Mouse (Mus musculus) lung, embryonic 14.5 days (tissue): ENCODE measurements around the gene 1110051M20Rik. TPM values are rescaled to one million over a fixed set of nuclear protein-coding genes. Genes with fewer than 3 reads are reported as not detected.

Experiments used
- ATAC-seq: fragments of 200-750 bp; cut with Nextera tagmentation; 2 replicates; pipeline ENCODE4 v1.8.0; 2017; ENCODE audit warnings: mild to moderate bottlenecking, moderate TSS enrichment, moderate library complexity; ENCODE audit not compliant: insufficient read depth
- DNase-seq: peaks from one replicate; pipeline ENCODE4 v3.0.0-alpha.2; 2015
- H3K27ac ChIP-seq: fragments of 300-500 bp; sonication (generic); 2 replicates; pipeline ENCODE4 v1.5.1; 2014; ENCODE audit warnings: low read depth, mild to moderate bottlenecking, moderate library complexity
- H3K27me3 ChIP-seq: fragments of 300-500 bp; sonication (generic); 2 replicates; pipeline ENCODE4 v1.6.1; 2014; ENCODE audit warnings: low read length, control low read depth; ENCODE audit not compliant: insufficient read depth
- H3K36me3 ChIP-seq: fragments of 300-500 bp; sonication (generic); 2 replicates; pipeline ENCODE4 v1.6.1; 2014; ENCODE audit warnings: control low read depth; ENCODE audit not compliant: insufficient read depth
- H3K4me1 ChIP-seq: fragments of 300-500 bp; sonication (generic); 2 replicates; pipeline ENCODE4 v1.6.1; 2014; ENCODE audit warnings: antibody characterized with exemption, control low read depth; ENCODE audit not compliant: insufficient read depth
- H3K4me2 ChIP-seq: fragments of 300-500 bp; sonication (generic); 2 replicates; pipeline ENCODE4 v1.6.1; 2014; ENCODE audit warnings: mild to moderate bottlenecking
- H3K4me3 ChIP-seq: fragments of 300-500 bp; sonication (generic); 2 replicates; pipeline ENCODE4 v1.5.1; 2014; ENCODE audit warnings: low read depth, low read length
- H3K9ac ChIP-seq: fragments of 300-500 bp; sonication (generic); 2 replicates; pipeline ENCODE4 v1.6.1; 2014
- H3K9me3 ChIP-seq: fragments of 300-500 bp; sonication (generic); 2 replicates; pipeline ENCODE4 v1.6.1; 2016; ENCODE audit warnings: low read depth, low read length, control low read depth
- CTCF ChIP-seq: IDR thresholded peaks from 2 replicates; pipeline ENCODE4 v1.5.1; 2016; ENCODE audit warnings: antibody characterized with exemption, low read depth
- WGBS: fragments of 180-500 bp; shearing (Covaris S2); extraction: QIAGEN DNeasy Blood & Tissue Kit; methylation state at CpG from one replicate; pipeline ENCODE4 v1.1.7; 2014; 5-methylcytosine and 5-hydroxymethylcytosine counted together
- polyA plus RNA-seq: library from polyadenylated mRNA; unstranded; fragments of >200 nt; fragmentation: Nextera tagmentation; extraction: Ambion mirVana; gene quantifications from 2 replicates; pipeline ENCODE4 v1.2.1, GENCODE M21; 2014

Gene 1110051M20Rik
- polyA plus RNA-seq, 1 experiment from 2014 or later, result 73.4 TPM

DNA sequence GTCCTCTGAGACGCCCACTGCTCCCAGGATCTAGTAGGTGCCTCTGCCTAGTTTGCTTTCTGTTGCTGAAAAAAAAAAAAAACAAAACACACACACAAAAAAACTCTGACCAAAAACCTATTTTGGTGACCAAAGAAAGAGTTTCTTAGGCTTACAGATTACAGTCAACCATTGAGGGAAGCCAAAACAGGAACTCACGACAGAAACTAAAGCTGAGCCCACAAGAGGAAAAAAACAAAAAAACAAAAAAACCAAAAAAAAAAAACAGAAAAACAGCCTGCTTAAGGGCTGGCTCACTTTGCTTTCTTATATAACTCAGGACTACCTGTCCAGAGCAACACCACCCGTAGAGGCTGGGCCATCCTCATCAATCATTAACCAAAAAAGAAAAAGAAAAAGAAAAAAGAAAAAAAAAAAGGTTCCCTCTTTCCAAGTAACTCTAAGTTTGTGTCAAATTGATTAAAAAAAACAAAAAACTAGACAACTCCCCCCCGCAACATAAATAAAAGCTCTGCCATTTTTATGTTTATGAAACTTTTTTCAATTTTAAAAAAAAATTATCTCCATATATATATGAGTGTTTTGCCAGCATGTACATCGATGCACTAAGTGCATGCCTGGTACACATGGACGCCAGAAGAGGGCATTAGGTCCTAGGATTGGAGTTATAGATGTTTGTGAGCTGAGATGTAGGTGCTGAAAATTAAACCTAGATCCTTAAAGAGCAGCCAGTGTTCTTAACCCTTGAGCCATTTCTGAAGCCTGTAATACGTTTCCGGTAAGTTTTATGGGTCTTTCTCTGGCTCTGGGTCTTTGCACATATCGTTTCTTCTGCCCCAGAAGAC is 8.9 kb upstream of the 1110051M20Rik start:
- Histone ChIP-seq H3K9me3 (no peaks in the 10 kb centered on the region), H3K9ac (no peak overlapping the region), H3K36me3 (no peaks in the 10 kb centered on the region), H3K4me3 (no peak overlapping the region), H3K27me3 (no peaks in the 10 kb centered on the region), H3K4me1 (no peaks in the 10 kb centered on the region), H3K27ac (no peak overlapping the region), H3K4me2 (no peak overlapping the region)
- TF ChIP-seq CTCF, result no peak
- 64% methylated on average over 9 of the region's 9 CpGs for WGBS
- DNase-seq (no peak), ATAC-seq (no peak)

DNA sequence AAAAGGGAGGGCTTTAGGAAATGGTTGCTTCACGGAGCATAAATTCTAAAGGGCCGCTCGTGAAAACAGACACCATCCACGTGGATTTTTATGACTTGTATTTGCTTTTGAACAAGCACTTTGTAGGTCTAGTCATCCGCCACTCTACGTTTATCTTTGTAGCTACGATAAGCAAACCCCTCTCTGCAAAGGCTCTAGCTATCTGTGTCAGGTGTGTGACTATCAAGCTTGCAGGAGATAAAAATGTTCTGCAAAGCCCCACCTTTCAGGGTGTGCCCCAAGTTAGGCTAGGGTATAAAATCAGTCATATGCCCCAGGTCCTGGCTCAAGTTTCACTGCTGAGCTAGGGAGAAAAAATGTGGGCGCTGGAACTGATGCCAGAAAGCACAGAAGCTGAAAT is 8.2 kb upstream of the 1110051M20Rik start:
- Histone ChIP-seq H3K27ac (no peak overlapping the region), H3K36me3 (no peaks in the 10 kb centered on the region), H3K27me3 (no peaks in the 10 kb centered on the region), H3K4me2 (peak overlapping the region; percentile 18; the same call in 1 of the 2 replicates), H3K4me1 (no peaks in the 10 kb centered on the region), H3K9ac (no peak overlapping the region), H3K4me3 (no peak overlapping the region), H3K9me3 (no peaks in the 10 kb centered on the region)
- ATAC-seq (no peak), DNase-seq (no peak)
- TF ChIP-seq CTCF, result no peak
- WGBS, result 27% methylated on average over 8 of the region's 8 CpGs

DNA sequence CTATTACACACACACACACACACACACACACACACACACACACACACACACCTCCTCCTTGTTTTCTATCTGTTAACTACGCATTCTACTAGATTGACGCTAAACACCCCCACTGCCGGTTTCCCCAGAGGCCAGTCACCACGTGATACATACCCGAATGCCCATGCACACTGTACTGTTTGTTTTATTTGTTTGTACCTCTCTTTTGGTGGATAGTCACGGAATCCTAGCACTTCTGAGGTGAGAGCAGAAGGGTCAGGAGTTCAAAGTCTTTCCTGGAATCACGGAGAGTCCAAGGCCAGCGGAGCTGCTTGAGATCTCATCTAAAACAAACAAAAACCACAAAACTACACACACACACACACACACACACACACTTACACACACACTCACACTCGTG is 5.8 kb upstream of the 1110051M20Rik start:
- no peak overlapping the region for H3K27ac ChIP-seq
- ATAC-seq, result no peak
- 45% methylated on average over 9 of the region's 9 CpGs for WGBS
- H3K4me2 ChIP-seq, result no peak overlapping the region
- no peaks in the 10 kb centered on the region for H3K36me3 ChIP-seq
- no peaks in the 10 kb centered on the region for H3K9me3 ChIP-seq
- TF ChIP-seq CTCF, result no peak
- H3K27me3 ChIP-seq, result no peaks in the 10 kb centered on the region
- no peak for DNase-seq
- H3K4me3 ChIP-seq, result no peak overlapping the region
- H3K4me1 ChIP-seq, result no peaks in the 10 kb centered on the region
- no peak overlapping the region for H3K9ac ChIP-seq

DNA sequence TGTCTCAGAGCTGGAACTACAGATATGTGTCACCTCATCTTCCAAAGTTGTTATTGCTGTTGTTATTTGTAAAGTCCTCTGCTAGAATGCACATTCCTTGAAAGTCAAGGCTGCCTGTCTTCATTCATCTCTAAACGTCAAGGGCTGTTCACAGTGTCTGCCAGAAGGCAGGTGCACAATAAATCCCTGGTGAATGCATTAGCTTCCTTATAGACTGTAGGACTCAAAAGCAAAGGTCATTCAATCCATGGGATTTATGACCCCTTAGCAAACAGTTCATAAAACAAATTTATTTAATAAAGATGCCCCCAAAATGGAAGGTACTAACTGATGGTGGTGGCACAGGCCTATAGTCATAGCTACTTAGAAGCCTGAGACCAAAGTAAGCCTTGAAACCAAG is 5.2 kb upstream of the 1110051M20Rik start:
- DNase-seq, result no peak
- TF ChIP-seq CTCF, result no peak
- Histone ChIP-seq H3K4me3 (no peak overlapping the region), H3K36me3 (no peaks in the 10 kb centered on the region), H3K9me3 (no peaks in the 10 kb centered on the region), H3K4me2 (no peak overlapping the region), H3K27me3 (no peaks in the 10 kb centered on the region), H3K4me1 (no peaks in the 10 kb centered on the region), H3K27ac (no peak overlapping the region), H3K9ac (no peak overlapping the region)
- 60% methylated on average over 1 of the region's 1 CpGs for whole genome bisulfite sequencing
- no peak for ATAC-seq

DNA sequence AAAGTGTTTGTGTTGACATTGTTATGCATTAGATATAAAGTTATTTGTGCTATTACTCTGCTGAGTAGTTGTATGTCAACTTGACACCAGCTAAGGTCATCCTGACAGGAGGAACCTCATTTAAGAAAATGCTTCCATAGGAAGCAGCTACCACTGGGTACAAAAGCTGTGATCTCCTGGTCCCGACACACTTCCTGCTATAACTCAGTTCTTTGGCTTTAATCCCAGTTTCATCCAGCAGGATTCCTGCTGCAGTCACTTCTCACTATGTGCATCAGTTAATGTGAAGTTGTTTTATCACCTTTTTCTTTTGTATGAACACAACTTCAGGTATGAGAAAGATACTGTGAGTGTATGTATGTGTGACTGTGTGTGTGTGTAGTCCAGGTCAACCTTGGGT is 2.3 kb downstream of the 1110051M20Rik start:
- H3K4me2 ChIP-seq, result no peak overlapping the region
- peak overlapping the region; percentile 59; the same call in 1 of the 2 replicates for H3K27ac ChIP-seq
- H3K9ac ChIP-seq, result no peak overlapping the region
- no peaks in the 10 kb centered on the region for H3K27me3 ChIP-seq
- peak; percentile 68 for DNase-seq
- ATAC-seq, result no peak
- H3K4me1 ChIP-seq, result peaks cover 11% of the 10 kb centered on the region; the same call in 1 of the 2 replicates
- no peak for TF ChIP-seq CTCF
- H3K9me3 ChIP-seq, result no peaks in the 10 kb centered on the region
- H3K4me3 ChIP-seq, result no peak overlapping the region
- WGBS, result 9% methylated on average over 1 of the region's 1 CpGs
- H3K36me3 ChIP-seq, result no peaks in the 10 kb centered on the region

DNA sequence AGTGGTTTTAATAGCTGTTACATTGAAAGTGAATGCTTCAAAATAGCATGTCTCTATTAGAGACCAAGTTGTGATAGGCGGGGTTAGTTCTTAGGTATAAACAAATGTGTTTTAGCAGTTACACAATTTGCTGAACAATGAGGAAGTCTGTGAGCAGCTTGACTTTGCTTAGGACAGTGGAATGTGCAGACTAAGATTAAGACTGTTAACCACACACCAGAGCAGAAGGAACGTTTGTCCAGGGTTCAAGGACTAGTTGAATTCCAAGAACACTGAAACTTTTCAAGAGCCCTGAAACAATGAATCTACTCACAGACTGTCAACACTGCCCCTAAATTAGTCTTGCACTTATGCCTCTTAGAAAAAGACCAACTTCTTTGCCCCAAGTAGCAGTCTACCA is 2.8 kb downstream of the 1110051M20Rik start:
- ATAC-seq, result peak; percentile 22; the same call in 1 of the 2 replicates

DNA sequence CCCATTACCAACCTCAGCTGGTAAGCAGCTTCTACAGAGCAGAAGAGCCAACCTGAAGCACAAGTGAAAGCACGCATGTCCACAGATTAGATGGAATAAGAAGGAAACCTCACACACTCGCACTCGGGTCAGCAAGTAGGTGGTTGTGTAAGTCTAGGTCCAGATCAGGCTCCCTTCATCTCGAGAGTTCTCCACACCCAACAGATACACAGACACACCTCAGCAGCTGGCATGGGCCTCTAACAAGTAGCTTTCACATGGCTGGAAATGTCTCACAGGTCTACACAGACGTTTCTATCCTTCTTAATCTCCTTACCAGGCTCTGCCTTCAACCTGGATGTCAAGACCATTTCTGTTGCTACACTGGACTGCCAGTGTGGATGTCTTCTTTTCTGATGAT is 3.8 kb downstream of the 1110051M20Rik start:
- 71% methylated on average over 5 of the region's 5 CpGs for WGBS
- DNase-seq (no peak), ATAC-seq (no peak)
- Histone ChIP-seq H3K36me3 (no peaks in the 10 kb centered on the region), H3K27ac (no peak overlapping the region), H3K4me3 (no peak overlapping the region), H3K4me2 (no peak overlapping the region), H3K27me3 (no peaks in the 10 kb centered on the region), H3K9ac (no peak overlapping the region), H3K4me1 (peaks cover 11% of the 10 kb centered on the region; the same call in 1 of the 2 replicates), H3K9me3 (no peaks in the 10 kb centered on the region)
- no peak for TF ChIP-seq CTCF

More for the DNA sequence above, 2.8 kb downstream of the 1110051M20Rik start:
- peak; percentile 52 for DNase-seq
- Histone ChIP-seq H3K27ac (no peak overlapping the region), H3K4me3 (no peak overlapping the region), H3K9me3 (no peaks in the 10 kb centered on the region), H3K36me3 (no peaks in the 10 kb centered on the region), H3K9ac (no peak overlapping the region), H3K4me1 (peaks cover 11% of the 10 kb centered on the region; the same call in 1 of the 2 replicates), H3K4me2 (no peak overlapping the region), H3K27me3 (no peaks in the 10 kb centered on the region)
- 54% methylated on average over 2 of the region's 2 CpGs for WGBS
- TF ChIP-seq CTCF, result no peak
